Mouse (Mus musculus) spleen, postnatal 4 days (tissue): ENCODE data around the gene Prl2b1.

ENCODE experiments used
- DNase-seq, 2 experiments: peaks; one replicate each; pipeline ENCODE4 v3.0.0; 2022; ENCODE audit warnings: low spot score in 2 of 2

Gene Prl2b1

GRCm38 (mm10) chr13:27390746-27391145 lies at the start of gene Prl2b1:
TSS of gene Prl2b1 (minus strand) at chr13:27390846.
- DNase-seq, result no peak

GRCm38 (mm10) chr13:27438588-27438987 lies 47.9 kb upstream of the Prl2b1 start, which contains the start of gene Prl8a6:
TSS of gene Prl8a6 (minus strand) at chr13:27438688.
- no peak for DNase-seq

DNA sequence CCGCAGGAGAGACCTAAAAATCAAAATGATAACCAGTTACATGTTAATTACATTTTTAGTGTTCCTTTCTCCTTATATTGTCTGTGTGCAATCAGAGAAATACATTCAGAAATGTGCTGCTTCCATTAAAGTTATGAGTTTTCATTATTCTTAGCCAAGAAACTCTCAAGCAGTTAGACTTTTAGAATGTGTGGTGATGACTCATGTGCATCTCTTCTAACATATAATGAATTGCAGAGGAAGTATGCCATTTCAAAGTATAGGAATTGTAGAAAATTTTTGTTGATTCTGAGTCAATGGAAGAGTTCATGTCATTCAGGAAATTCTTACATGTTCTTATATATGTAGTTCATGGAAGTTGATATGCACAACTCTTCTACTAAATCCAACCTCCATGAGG lies 42.5 kb upstream of the Prl2b1 start:
- no peak for DNase-seq

GRCm38 (mm10) chr13:27413640-27414039 lies 23.0 kb upstream of the Prl2b1 start:
- no peak for DNase-seq

- no peak for DNase-seq
These were observed 8.5 kb upstream of the Prl2b1 start for GRCm38 (mm10) chr13:27399061-27399724.

GRCm38 (mm10) chr13:27345373-27345772 lies 45.3 kb downstream of the Prl2b1 start, which contains the start of gene Prl8a2:
TSS of gene Prl8a2 (plus strand) at chr13:27345673.
- DNase-seq, result no peak

DNA sequence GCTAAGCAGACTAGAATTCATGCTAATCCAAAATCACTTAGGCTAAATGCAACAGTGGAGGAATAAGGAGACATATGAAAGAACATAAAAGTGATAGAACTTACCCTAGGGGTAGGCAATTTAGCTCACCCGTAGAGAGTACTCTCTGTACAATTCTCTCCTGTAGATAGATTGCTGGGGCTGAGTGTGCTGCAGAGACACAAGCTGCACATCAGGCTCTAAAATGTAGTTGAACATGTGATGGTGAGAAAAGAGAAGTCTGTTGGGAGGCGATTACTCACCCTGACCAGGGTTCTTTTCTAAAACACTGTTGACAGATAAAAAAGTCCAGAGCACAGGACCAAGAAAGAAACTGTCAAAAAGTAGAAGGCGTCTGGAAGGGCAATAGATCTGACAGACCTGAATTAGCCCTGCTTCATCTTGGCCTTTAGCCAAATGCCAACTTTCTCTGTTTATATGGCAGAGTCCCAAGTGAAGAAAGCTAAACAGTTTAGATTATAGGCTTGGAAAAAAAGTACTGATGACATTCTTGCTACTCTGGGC lies 47.8 kb downstream of the Prl2b1 start:
- DNase-seq, result no peak

DNA sequence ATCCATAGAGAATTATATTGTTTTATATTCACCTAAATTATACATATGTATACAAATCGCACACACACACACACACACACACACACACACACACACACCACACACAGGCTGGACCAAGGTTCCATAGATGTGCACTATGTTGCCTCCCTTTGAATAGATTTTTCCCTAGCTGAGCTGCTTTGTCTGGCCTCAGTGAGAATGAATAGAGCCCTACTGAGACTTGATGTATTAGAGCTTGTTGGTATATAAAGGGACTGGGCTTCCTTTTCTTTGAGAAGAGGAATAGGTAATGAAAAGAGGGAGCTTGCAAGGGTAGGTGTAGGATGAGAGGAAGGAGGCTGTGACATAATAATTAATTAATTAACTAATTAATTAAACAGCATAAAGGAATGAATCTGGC lies 55.7 kb downstream of the Prl2b1 start:
- DNase-seq, result no peak
